Mouse (Mus musculus) T-cell, adult 66 days (primary cell): ENCODE measurements around the gene Tmem51. TPM values are rescaled to one million over a fixed set of nuclear protein-coding genes. Genes with fewer than 3 reads are reported as not detected.

Source experiments
- total RNA-seq, 2 experiments: library from RNA; stranded (reverse); gene quantifications; 3 replicates in 1 of 2; 4 replicates in 1 of 2; pipeline ENCODE4 v1.2.4; 2023

The Tmem51 gene
- under 1 TPM in 1 of 2 experiments, not detected in 1; 0.30 TPM for total RNA-seq

GRCm38 (mm10) chr4:142084131-142084899, at the start of gene Tmem51:
Gene Tmem51 (minus strand): TSS chr4:142084304.

GRCm38 (mm10) chr4:142014659-142015608, 69.2 kb downstream of the Tmem51 start, which contains the start of gene Fhad1:
Gene Fhad1 (minus strand): TSS chr4:142015082.

Other genes with a start within 250 kb of the Tmem51 start
- not detected for gene Ctrc, start 237.9 kb downstream of the Tmem51 start, total RNA-seq
- 10 to 100 TPM; 47.7 to 59.3 TPM for gene Efhd2, start 209.4 kb downstream of the Tmem51 start, total RNA-seq
- gene Fhad1, start 69.2 kb downstream of the Tmem51 start, total RNA-seq: not detected
- gene Kazn, start 155.1 kb upstream of the Tmem51 start, total RNA-seq: under 1 TPM in 1 of 2 experiments, not detected in 1; 0.23 TPM